Mouse (Mus musculus) fibroblast of lung, adult 2 months (primary cell): ENCODE measurements around the gene A4gnt.
A peak's percentile ranks its signal among the peaks of the same experiment; 100 is the strongest.
"Not testable (repeated sequence)": the region's sequence is repeated elsewhere in the genome, so short reads cannot be mapped to it uniquely, and the experiment has no call there.

Experiments
- DNase-seq: peaks from one replicate; pipeline ENCODE4 v3.0.0-alpha.2; 2011; ENCODE audit warnings: low read depth

A4gnt gene

DNA sequence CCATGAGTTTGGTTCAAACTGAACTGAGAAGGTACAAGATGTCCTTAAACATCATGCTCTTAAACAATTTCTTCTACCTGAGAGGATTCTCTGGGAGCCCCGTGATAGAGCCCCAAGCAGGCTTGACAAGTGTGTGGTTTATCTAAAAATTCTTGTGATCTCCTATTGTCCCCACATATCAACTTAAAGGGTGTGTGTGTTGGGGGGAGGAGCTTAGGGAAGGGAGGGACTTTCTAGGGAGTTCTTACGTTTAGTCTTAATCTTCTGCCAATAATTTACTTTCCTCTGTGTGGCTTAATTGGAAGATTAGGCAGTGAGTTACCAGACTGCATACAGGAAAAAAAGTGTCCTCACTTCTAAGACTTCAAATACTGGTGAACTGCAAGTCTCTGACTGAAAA lies at the start of gene A4gnt:
Gene A4gnt, plus strand, starts transcription at position 301 of the 400 bp plus-strand sequence.
- DNase-seq, result no peak

DNA sequence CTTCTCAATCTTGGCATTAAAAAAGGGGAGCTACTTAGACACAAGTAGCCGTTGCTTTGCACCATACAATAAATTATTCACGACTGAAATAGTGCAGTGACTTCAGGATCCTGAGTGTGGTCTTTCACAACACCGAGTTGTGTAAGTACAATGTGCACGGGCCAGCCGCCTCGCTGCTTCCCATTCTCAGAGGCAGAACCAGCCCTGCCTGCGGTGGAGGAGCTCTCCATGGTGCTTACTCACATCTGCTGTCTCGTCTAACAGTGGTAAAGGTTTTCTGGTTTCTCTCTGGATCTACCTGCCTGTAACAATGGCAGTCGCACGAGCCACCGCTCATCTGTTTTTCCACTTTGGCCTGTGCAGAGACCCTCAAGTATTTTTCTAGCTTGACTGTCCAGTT lies 48.6 kb upstream of the A4gnt start:
- no peak for DNase-seq

DNA sequence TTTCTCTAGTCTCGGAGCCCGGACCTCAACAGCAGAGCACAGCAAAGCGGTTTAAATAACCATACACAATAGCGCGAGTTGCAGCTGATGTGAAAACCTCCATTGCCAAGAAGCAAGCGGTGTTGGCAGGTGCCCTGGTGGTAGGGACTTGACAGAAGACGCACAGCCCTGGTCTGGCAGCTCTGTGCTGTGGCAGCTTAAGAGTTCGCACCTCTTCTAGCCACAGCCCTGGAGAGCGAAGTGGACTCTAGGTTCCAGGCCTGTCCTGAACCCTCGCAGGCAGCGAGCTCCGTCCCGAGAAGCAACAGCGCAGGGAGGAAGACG lies 44.3 kb upstream of the A4gnt start:
- no peak for DNase-seq

DNA sequence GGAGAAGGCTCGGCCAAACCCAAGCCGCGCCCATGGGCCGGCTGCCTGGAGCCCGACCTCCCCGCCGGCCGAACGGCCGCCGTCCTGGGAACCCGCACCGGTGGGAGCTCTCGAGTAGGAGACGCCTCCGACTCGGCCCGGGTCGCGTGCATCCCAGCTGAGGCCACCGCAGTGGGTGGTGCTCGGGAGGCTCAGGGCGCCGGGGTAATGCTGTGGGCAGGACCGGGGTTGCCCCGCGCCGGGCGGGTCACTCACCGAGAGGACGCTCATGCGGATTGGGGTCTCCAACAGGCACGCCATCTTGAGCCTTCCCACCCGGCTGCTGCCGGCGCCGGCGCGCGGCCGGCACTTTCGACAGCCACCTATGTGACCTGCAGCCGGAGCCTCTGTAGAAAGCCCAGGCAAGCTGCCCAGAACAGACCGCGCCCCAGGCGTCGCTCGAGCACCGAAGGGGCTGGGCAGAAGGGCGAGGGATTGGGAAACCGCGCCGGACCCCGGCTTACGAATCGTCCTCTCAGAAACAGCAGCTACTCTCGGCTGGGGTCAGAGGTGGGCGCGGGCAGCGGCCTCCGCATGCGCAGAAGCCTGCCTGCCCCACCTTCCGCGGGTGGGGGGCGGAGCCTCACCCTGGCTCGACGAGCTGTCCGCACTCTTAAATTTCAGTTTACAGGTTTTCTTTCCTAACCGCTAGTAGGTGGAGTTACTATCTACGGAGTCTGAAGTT lies 43.8 kb upstream of the A4gnt start, which contains the start of gene Armc8:
Gene Armc8, minus strand, starts transcription at position 553 of the 724 bp plus-strand sequence.
- peak; percentile 73 for DNase-seq

DNA sequence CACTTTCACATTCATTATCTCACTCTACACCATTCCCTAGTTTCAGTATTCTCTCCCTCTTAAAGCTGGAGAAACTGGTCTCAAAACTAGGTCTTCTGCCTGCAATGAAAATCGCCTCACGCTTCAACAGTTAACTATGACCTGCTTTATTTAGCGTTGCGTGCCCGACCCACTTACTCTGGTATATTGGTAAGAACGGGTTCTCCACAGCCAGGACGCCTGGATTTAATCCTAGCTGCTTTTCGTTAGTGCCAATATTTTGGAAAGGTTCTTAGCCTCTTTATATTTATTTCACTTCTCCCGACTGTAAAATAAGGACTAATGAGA lies 43.3 kb upstream of the A4gnt start:
- DNase-seq, result no peak

DNA sequence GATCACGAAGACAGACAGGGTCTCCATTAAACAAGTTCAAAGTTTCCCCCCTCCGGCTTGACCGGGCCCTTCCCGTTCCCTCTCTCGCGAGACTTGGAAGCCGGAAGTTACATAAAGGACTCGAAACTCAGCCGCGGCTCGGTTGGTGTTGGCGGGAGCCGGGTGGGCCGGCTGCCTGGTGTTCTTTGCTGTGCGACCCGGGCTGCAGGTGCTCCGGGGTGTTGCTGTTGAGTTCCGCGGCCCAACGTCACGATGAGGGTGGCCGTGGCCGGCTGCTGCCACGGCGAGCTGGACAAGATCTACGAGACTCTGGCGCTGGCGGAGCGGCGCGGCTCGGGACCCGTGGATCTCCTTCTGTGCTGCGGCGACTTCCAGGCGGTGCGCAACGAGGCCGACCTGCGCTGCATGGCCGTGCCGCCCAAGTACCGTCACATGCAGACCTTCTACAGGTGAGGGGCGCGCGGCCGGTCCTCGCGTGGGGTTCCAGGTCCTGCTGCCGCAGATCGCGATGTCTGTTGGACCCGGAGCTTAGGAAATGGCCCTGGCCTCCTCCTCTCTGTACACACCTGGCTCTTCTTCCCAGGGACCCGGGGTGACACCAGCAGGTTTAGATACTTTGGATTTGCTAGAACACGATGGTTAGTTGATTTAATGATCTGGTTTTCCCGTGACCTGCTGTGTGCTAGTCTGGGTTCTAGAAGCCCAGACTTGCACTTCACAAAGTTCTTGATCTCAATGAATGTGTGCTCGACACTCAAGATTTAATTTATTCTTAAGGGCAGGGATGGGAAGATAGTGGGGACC lies 36.4 kb upstream of the A4gnt start, which contains the start of gene Dbr1:
Gene Dbr1, plus strand, starts transcription at position 123 of the 804 bp plus-strand sequence.
- DNase-seq, result peak; percentile 59

DNA sequence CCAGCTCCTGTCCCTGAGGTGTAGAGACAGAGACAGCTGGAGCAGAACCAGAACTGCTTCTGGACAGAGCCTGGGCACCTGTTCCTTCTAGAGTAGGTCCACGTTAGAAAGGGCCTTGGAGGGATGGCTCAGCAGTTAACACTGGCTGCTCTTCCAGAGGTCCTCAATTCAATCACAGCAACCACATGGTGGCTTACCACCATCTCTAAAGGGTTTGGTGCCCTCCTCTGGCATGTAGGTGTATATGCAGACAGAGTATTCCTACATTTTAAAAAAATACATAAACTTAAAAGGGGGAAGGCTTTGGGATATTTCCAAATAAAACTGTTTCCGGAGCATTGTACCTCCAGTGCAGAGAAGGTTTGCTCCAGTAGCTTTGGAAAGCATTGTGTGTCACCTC lies 31.6 kb upstream of the A4gnt start:
- DNase-seq, result no peak

DNA sequence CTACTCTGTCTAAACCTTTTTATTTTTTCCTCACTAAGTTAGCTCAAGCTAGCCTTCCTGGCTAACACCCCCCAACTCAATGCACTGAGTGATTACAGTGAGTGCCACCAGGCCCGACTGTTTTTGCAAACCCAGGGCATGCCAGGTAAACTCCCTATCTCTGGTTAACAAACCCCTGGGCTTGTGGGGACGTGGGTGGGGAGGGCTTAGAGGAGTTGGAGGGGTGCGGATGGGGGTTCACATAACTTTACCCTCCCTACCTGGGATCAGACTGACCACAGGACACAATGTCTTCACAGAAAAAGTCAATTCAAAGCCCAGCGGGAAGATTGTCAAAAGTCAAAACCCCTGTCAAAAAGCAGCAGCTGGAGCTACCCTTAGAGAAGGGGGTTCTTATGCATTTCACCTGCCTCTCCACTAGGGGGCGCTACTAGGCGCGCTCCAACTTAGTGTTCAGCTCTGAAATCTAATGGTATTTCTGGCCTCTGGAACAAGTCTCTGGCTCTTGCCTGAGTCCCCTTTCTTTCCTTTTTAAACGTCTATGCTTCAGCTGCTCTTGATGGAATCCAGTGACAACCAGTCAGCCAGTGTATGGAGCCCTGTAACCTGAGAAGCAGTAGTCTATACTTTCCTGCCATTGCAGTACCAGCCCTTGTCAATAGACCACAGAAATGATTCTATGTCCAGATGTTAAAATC lies 24.6 kb upstream of the A4gnt start:
- no peak for DNase-seq

DNA sequence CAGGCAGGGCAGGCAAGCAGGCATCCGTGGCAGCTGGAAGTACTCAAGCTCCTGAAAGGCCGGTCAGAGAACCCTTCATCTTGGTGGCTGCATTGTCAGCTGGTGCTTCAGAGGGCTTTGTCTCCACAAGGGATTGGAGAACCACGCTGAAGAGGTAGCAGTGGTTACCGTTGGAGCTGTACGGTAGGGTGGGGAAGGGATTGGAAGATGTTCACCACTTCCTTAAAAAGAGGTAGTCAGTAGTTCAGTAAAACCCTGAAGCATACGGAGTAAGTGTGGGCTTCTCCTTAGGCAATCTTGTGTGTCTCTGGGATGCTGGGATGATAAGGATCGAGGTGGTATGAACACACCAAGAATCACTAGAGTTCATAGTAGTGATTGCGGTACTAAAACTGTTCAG lies 21.2 kb upstream of the A4gnt start:
- DNase-seq, result no peak

DNA sequence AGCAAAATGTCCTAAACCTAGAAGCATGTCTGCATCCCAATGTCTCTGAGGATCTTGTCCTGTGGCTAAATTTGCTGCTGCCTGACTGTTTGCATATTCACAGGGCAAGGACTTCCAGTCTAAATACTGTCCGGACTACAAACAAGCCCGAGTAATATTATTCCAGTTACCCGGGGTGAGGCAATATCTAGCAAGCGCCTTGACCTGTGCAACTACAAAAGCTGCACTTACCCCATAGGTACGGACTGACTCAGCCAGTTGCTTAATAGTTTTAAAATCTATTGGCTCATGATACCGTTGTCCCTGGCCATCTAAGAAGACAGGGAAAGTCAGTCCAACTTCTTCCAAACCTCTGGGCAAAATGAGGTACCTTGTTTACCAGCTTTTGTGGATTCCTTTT lies 13.2 kb upstream of the A4gnt start:
- DNase-seq, result not testable (repeated sequence)

DNA sequence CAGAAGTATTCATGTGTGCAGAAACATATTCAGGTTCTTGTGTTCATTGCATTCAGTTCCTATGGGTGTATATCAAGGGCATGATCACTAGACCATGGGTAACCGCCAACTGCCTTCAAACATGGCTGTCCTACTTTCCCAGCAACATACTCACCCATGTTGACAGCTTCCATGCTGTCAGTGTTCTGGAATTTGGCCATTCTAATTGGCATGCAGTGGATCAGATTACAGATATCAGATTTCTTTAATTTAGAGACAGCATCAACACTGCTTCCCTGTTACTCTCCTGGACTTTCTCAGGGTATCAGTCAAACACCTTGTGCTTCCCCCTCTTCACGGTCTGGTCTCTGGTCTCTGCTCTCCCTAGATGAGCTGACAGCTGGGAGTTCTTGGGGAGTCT lies 8.7 kb upstream of the A4gnt start:
- DNase-seq, result no peak

DNA sequence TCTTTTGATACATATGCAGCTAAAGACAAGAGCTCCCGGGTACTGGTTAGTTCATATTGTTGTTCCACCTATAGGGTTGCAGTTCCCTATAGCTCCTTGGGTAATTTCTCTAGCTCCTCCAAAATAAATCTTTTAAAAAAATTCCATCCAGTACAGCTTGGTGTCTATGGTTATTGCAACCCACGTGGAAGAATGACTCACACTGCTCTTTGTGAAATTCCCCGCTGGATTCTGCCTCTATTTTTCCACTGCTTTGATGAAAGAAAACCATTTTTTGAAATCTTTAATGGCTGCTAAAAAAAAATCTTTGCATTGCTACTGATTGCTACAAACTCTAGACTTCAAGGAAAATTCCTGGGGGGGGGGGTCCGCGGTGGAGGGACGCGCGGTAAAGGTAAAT lies 7.4 kb downstream of the A4gnt start:
- no peak for DNase-seq

DNA sequence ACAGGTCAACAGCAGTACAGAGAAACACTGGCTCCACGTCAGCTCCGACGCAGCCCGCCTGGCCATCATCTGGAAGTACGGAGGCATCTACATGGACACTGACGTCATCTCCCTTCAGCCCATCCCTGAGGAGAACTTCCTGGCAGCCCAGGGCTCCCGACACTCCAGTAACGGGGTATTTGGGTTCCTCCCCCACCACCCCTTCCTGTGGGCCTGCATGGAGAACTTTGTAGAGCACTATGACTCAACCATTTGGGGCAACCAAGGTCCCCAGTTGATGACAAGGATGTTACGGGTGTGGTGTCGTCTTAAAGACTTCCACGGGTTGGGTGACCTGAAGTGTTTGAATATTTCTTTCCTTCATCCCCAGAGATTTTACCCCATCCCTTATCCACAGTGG lies 7.9 kb downstream of the A4gnt start:
- DNase-seq, result no peak

DNA sequence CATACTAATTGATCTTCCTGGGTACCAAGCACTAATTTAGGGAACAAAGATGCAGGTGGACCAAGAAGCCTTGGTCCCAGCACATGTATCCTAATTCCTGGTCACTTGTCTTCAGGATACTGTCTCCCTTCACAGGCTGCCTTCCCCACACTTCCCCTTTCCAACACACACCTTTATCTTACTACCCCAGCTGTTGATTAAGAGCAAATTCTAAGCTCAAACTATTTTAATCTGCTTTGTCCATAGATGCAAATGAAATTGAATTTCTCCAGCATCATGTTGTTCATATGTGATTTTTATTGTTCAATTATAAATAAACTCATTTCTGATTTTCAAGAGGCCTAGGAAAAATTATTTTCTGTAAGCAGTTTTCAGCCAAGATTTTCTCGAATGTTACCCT lies 9.7 kb downstream of the A4gnt start:
- no peak for DNase-seq

DNA sequence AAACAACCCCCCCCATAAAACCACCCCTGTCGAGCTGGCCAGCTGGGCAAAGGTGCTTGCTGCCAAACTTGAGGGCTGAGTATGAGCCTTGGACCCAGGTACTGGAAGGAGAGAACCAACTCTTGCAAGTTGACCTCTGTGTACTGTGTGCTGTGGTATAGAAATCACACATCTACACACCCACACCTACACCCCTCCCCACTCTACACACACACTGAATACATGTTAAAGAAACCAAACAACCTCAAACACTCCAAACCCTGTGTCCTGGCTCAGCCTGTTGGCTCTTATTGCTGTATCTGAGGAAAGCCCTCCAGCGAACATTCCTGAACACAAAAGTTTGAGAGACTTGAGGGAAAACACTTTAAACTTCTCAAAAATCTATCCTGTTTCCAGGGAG lies 10.7 kb downstream of the A4gnt start:
- DNase-seq, result no peak

DNA sequence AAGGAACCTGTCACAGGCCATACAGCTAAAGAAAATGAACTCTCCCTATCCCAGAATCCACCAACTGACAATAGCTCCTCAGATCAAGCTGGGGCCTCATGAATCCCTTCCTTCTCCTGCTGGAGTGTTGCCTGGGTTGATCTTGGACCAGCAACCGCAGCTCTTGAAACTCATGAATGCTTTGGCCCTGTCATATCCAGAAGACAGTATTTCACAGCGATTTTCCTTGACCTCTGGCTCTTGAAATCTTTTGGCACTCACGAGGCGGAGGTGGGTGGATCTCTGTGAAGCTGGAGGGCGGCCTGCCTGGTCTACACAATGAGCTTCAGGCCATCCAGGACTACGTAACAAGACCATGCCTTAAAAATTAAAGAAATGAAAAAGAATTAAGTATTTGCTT lies 11.8 kb downstream of the A4gnt start:
- peak; percentile 79 for DNase-seq

DNA sequence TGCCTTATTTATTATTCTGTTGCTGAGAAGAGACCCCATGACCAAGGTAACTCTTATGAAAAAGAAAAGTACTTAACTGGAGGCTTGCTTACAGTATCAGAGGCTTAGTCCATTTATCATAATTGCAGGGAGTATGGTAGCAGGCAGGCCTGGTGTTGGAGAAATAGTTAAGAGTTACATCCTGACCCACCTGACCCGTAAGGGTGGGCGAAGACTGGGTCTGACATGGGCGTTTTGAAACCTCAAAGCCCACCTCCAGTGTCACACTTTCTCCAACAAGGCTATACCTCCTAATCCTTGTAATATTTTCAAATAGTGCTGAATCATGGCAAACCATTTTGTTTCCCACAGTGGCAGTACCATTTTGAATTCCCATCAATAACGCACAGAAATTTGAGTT lies 16.3 kb downstream of the A4gnt start:
- DNase-seq, result no peak

DNA sequence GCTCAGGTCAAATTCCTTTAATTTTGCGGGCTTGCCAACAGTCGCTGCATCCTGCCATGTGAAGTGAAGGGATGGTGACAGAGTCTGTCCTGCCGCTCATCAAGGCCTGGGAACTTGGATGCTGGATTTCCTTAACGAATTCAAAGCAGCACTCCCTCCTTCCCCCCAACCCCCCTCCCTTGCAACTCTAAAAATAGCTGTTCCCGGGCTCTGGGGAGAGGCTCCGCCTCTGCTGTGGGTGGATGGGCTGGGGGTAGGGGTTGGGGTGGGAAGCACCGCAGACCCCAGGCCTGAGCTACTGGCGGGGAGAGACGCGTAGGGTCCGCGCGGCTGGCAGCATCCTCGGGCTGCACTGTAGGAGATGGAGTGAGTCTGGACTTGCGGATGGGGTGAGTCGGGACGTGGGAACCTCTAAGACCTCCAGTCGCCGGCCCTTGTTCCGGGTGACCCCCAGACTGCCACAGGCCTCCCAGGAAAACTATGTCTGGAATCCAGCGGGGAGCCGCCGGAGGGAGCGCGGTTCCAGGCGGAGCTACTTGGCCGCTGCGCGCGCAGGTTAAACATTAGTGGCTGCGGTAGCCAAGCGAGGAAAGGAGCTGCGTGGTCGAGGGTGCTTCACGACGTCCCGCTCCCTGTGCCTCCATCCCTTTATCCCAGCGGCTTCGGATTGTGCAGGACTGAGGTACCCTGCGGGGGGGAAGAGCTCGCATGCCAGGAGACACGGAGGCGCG lies 17.1 kb downstream of the A4gnt start, which contains the start of gene Dzip1l:
Gene Dzip1l, plus strand, starts transcription at position 216 of the 731 bp plus-strand sequence.
- DNase-seq, result peak; percentile 68

DNA sequence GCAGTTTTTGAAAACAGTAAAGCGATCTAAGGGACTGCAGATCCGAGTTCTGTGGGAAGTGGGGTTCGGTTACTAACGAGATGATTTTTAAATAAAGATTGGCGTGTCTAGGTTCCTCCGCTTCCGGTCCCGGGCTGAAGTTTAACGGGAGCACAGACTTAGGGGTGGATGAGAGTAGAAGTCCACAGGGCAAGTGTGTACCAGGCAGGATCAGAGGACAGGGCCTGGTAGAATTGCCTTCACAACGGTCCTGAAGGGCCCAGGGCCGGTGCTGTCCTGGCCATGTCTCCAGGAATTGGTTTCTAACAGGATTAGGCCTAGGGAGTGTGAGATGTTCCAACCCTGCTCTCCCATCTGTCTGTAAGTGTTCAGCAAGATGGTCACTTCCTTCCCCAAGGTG lies 17.8 kb downstream of the A4gnt start:
- DNase-seq, result no peak

DNA sequence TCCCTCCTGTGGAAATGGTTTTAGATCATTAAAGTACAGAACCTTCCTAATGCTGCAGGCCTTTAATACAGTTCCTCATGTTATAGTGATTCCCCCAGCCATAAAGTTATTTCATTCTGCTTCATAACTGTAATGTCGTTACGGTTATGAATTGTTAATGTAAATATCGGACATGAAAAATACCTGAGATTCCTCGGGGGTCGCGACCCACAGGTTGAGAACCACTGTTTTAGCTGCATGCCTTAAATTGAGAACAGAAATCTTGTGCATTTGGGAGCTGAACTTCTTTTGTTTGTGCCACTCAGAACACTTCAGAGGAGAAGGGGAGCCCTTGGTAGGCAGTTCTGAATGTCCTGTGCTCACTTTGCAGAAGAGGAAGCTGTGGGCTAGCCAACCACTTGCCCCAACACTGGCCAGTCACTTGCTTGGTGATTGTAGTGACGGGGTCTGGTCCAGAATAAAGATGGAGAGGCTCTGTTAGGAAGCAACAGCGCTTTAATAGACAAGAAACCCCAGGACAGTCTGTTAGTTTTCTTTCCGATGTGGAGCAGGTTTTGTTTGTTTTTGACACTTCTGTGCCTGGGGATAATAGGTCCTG lies 18.3 kb downstream of the A4gnt start:
- DNase-seq, result no peak

DNA sequence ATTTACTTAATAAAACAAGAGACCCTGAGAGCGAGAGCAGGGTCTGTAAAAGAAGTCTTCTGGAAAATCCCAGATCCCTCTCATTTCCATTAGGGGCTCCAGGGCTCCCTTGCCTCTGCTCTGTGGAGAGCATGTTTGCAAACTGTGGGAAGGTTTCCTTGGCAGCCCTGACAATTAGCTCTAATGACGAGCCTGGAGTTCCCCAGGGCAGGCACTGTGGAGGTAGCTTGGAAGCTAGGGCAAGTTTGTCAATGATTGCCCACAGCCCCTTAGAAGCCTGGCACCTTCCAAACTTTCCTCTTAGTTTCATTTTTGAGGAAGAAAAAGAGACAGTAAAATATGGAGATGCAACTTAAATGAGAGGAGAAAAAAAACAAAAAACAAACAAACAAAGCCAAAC lies 19.5 kb downstream of the A4gnt start:
- no peak for DNase-seq

DNA sequence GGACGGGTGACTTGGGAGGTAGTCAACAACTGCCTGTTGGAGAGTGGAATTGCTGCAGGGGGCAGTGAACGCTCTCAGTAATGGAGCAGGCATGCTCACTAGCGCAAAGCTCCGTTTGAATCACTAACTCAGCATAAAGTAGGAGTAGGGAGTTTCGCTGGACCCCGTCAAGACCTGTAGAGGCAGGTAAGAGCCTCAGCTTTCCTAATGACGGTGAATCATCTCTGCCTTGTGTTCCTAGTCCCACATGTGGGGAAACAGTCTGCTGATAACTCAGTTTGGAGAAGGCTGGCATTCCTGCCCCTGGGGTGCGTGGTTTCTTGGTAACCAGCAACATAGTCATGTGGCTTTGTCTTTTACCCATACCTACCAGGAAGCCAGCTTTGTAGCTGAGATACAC lies 20.0 kb downstream of the A4gnt start:
- no peak for DNase-seq
